Mouse (Mus musculus) liver, adult (tissue): ENCODE results near the gene Ccdc96.

ENCODE experiments used
- GATA4 ChIP-seq: IDR thresholded peaks from 2 replicates; pipeline ENCODE4 v1.6.1; 2014; ENCODE audit warnings: mild to moderate bottlenecking, low read length; ENCODE audit not compliant: insufficient replicate concordance

Ccdc96 gene

GRCm38 (mm10) chr5:36484171-36484990 is at the start of gene Ccdc96, which contains the start of gene Tada2b:
Ccdc96 (plus strand) TSS chr5:36484588.
Tada2b (minus strand) TSS chr5:36484285.
- TF ChIP-seq GATA4 = no peak

- no peak for TF ChIP-seq GATA4
Observed at GRCm38 (mm10) chr5:36436858-36437257, 47.5 kb upstream of the Ccdc96 start.

- no peak for TF ChIP-seq GATA4
Observed at GRCm38 (mm10) chr5:36440741-36441140, 43.6 kb upstream of the Ccdc96 start.

GRCm38 (mm10) chr5:36444611-36445010 is 39.8 kb upstream of the Ccdc96 start:
- no peak for TF ChIP-seq GATA4

GRCm38 (mm10) chr5:36445028-36445427 is 39.4 kb upstream of the Ccdc96 start:
- no peak for TF ChIP-seq GATA4

- no peak for TF ChIP-seq GATA4
Observed at GRCm38 (mm10) chr5:36446166-36446890, 38.1 kb upstream of the Ccdc96 start.

GRCm38 (mm10) chr5:36447872-36448271 is 36.5 kb upstream of the Ccdc96 start:
- no peak for TF ChIP-seq GATA4

GRCm38 (mm10) chr5:36449710-36450358 is 34.6 kb upstream of the Ccdc96 start:
- no peak for TF ChIP-seq GATA4

- no peak for TF ChIP-seq GATA4
Observed at GRCm38 (mm10) chr5:36451119-36451518, 33.3 kb upstream of the Ccdc96 start.

- no peak for TF ChIP-seq GATA4
Observed at GRCm38 (mm10) chr5:36451872-36452389, 32.5 kb upstream of the Ccdc96 start.

- no peak for TF ChIP-seq GATA4
Observed at GRCm38 (mm10) chr5:36452821-36453220, 31.6 kb upstream of the Ccdc96 start.

- TF ChIP-seq GATA4 = no peak
Observed at GRCm38 (mm10) chr5:36457706-36458105, 26.7 kb upstream of the Ccdc96 start.

GRCm38 (mm10) chr5:36458926-36459325 is 25.5 kb upstream of the Ccdc96 start:
- TF ChIP-seq GATA4 = no peak

GRCm38 (mm10) chr5:36460712-36461111 is 23.7 kb upstream of the Ccdc96 start:
- TF ChIP-seq GATA4 = no peak

- no peak for TF ChIP-seq GATA4
Observed at GRCm38 (mm10) chr5:36461231-36461630, 23.2 kb upstream of the Ccdc96 start.
